Mouse (Mus musculus): ENCODE results near the gene Dach1.

Gene Dach1

DNA sequence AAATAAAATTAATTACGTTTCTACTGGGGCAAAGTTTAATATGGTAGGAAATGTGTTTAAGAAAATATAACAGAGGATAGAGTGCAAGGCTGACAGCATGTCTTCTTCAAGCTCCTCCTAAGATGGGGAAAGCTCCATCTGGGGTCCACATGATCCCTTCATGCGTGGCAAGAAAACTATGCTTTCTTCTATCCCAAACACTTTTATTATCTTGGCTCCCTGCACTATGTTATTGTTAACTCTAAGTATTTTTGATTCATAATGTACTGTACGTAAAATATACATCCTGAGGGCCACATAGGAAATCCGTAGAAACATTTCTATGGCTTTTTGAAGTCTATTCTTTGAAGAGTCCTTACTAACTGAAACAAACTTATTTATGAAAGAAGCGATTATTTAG, 330.3 kb downstream of the Dach1 start:
- DNase-seq, result no peak

DNA sequence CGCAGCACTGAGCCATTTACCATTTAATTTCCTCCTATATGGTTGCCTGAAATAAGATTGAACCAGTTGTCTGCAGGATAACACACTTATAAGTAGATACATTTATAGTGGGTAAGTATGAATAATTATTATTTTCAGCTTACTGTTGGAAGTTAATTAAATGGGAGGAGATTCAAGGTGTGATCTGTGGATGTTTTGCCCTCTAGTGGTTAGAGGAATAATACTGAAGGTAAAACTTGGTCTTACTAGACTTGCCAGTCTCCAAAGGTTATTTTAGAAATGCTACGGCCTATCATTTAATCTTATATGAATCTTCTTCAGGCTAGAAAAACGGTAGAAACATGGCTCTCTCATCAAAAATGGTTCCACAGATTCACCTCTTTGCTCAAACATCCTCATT, 339.7 kb downstream of the Dach1 start:
- no peak for DNase-seq

- DNase-seq, result peak; percentile 35 to 61
Measured at GRCm38 (mm10) chr14:97814555-97815175, 354.9 kb downstream of the Dach1 start.

GRCm38 (mm10) chr14:97813557-97813956, 356.0 kb downstream of the Dach1 start:
- peak; percentile 37 to 50 for DNase-seq

DNA sequence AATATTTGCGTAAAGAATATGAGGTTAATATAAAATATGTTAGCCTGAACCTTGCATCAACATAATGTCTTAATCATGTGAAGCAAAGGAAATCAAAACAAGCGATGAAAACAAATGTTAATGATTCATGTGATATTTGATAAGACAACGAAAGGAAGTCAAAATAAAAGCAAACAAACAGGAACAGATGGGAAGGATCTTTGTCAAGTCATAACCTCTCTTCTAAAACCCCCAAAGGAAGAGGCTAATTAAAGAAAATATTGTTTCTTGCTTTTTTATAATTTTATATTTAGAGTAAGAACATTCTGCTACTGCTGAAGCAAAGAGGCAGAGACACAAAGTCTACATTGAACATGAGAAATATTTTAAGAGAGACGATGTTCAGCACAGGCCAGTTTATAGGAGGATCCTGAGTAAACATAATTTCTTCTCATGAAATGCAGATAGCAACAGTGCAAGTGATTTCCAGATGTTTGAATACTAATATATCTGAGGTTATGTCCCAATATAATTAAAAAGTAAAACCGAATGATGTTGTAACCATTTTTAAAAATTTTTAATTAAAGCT, 374.1 kb downstream of the Dach1 start:
- DNase-seq, result no peak

DNA sequence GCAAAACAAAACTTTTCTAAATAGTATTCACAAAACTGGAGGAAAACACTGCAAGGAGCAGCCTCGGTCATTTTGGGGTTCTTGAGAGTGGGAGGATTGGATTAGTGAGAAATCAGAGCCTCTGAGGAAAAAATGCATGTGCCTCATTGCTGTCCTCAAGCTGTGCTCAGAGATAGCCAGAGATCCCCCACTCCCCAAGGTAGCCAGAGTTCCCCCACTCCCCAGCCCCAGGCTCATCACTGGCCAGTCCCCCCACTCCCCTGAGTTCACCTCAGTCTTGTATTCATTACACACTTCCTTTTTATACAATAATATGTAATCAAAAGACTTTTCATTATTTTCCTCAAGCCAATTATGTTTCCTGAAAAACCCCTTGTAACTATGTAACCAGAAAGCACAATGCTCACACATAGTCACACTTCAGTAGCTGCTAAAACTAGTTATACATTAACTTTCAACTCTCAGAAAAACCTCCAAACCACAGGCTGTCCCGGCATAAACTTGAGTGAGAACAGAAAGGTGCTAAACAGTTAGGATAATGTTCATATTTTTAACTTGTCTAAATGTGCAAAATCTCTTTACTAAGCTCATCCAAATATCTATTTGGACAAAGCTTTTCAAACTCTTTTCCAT, 395.3 kb downstream of the Dach1 start:
- DNase-seq, result no peak

GRCm38 (mm10) chr14:97754400-97754799, 415.2 kb downstream of the Dach1 start:
- no peak for DNase-seq

GRCm38 (mm10) chr14:97753973-97754372, 415.6 kb downstream of the Dach1 start:
- DNase-seq, result no peak

DNA sequence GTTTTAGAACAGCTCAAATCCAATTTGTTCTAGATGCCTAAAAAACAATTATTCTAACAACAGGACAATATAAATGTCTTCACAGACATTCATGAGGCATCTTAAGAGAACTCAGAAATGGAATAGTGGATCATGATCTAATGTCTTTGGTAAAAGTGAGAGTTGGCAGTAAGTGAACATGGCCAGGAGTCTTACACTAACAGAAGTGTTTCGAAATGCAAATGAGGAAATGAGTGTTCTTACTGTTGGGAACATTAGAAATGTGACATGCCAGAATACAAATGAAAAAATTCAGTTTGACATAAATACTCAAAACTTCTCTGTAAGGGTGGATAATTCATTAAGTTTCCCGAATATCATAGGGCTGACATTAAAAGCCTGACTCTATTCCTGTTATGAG, 426.3 kb downstream of the Dach1 start:
- DNase-seq, result no peak

GRCm38 (mm10) chr14:97742785-97743184, 426.8 kb downstream of the Dach1 start:
- DNase-seq, result no peak

Measured in cerebellum, postnatal 10 days (tissue).